Mouse (Mus musculus) thymus, postnatal 25 days (tissue): Measurements from ENCODE around the gene Tenm3.

Experiments
- DNase-seq: peaks from one replicate; pipeline ENCODE4 v3.0.0; 2022

The Tenm3 gene

GRCm38 (mm10) chr8:48437523-48438207 is 406.1 kb downstream of the Tenm3 start:
- DNase-seq, result no peak

GRCm38 (mm10) chr8:48425101-48425500 is 418.6 kb downstream of the Tenm3 start:
- DNase-seq, result peak; percentile 56

GRCm38 (mm10) chr8:48417714-48418113 is 426.0 kb downstream of the Tenm3 start:
- no peak for DNase-seq

GRCm38 (mm10) chr8:48410916-48411315 is 432.8 kb downstream of the Tenm3 start:
- DNase-seq, result no peak

GRCm38 (mm10) chr8:48400572-48400972 is 443.2 kb downstream of the Tenm3 start:
- no peak for DNase-seq

- no peak for DNase-seq
These were observed 457.9 kb downstream of the Tenm3 start for GRCm38 (mm10) chr8:48385833-48386232.

GRCm38 (mm10) chr8:48380035-48380434 is 463.7 kb downstream of the Tenm3 start:
- no peak for DNase-seq

- no peak for DNase-seq
These were observed 467.0 kb downstream of the Tenm3 start for GRCm38 (mm10) chr8:48376774-48377173.

- DNase-seq, result no peak
These were observed 468.6 kb downstream of the Tenm3 start for GRCm38 (mm10) chr8:48375183-48375582.

- no peak for DNase-seq
These were observed 470.3 kb downstream of the Tenm3 start for GRCm38 (mm10) chr8:48373404-48373803.

GRCm38 (mm10) chr8:48367164-48367563 is 476.6 kb downstream of the Tenm3 start:
- no peak for DNase-seq

- no peak for DNase-seq
These were observed 486.9 kb downstream of the Tenm3 start for GRCm38 (mm10) chr8:48356849-48357248.

GRCm38 (mm10) chr8:48353458-48353857 is 490.3 kb downstream of the Tenm3 start:
- DNase-seq, result no peak

- no peak for DNase-seq
These were observed 494.9 kb downstream of the Tenm3 start for GRCm38 (mm10) chr8:48348901-48349300.

- DNase-seq, result no peak
These were observed 495.4 kb downstream of the Tenm3 start for GRCm38 (mm10) chr8:48348386-48348785.

GRCm38 (mm10) chr8:48343067-48343420 is 500.7 kb downstream of the Tenm3 start:
- DNase-seq, result no peak

- no peak for DNase-seq
These were observed 501.3 kb downstream of the Tenm3 start for GRCm38 (mm10) chr8:48342321-48343066.

GRCm38 (mm10) chr8:48341692-48342091 is 502.1 kb downstream of the Tenm3 start:
- no peak for DNase-seq

- DNase-seq, result no peak
These were observed 502.5 kb downstream of the Tenm3 start for GRCm38 (mm10) chr8:48341276-48341675.

- no peak for DNase-seq
These were observed 521.0 kb downstream of the Tenm3 start for GRCm38 (mm10) chr8:48322655-48323265.

- no peak for DNase-seq
These were observed 521.5 kb downstream of the Tenm3 start for GRCm38 (mm10) chr8:48322240-48322639.

GRCm38 (mm10) chr8:48319674-48320073 is 524.1 kb downstream of the Tenm3 start:
- DNase-seq, result no peak

- no peak for DNase-seq
These were observed 526.3 kb downstream of the Tenm3 start for GRCm38 (mm10) chr8:48317498-48317897.

GRCm38 (mm10) chr8:48315605-48316004 is 528.1 kb downstream of the Tenm3 start:
- DNase-seq, result no peak
